Mouse (Mus musculus): ENCODE data around the gene Tecta. TPM values are rescaled to one million over a fixed set of nuclear protein-coding genes. Genes with fewer than 3 reads are reported as not detected.

Gene Tecta
- 0.50 TPM for total RNA-seq (2023)

DNA sequence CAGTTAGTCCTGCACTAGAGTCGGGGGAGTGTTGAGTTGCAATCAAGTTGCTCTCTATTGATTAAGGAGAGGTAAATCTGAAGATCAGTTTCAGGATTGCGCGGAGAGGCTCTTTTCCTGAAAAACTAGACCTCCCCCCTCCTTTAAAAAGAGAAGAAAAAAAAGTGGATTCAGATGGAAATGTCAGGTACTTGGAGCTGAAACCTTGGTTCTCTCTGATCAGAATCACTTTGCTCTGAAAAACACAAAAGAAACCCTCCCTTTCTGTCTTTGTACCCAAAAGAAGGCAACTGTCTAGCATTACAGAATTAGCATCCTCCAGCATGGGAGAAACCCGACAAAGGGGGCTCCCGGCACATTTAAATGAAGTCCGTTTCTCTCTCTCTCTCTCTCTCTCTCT, at the start of gene Tecta:
TSS of gene Tecta (minus strand) at position 101 of the 400 bp plus-strand sequence.

Other genes starting within 250 kb of the Tecta start
- gene Sc5d, start 135.7 kb downstream of the Tecta start, total RNA-seq (2023), result 29.8 TPM
- 65.0 TPM for gene Tbcel, start 107.9 kb upstream of the Tecta start, total RNA-seq (2023)